Mouse (Mus musculus) kidney, embryonic 15.5 days (tissue): ENCODE results near the gene Slc39a11. TPM values are rescaled to one million over a fixed set of nuclear protein-coding genes. Genes with fewer than 3 reads are reported as not detected.

Experiments used
- ATAC-seq: fragments of 200-750 bp; cut with Nextera tagmentation; replicated peaks from 2 replicates; pipeline ENCODE4 v1.8.0; 2017; ENCODE audit warnings: moderate TSS enrichment; ENCODE audit not compliant: low FRiP score
- H3K27ac ChIP-seq: fragments of 300-500 bp; sonication (generic); 2 replicates; pipeline ENCODE4 v1.5.1; 2015; ENCODE audit warnings: mild to moderate bottlenecking, inconsistent platforms
- H3K27me3 ChIP-seq: fragments of 300-500 bp; sonication (generic); 2 replicates; pipeline ENCODE4 v1.6.1; 2015; ENCODE audit warnings: inconsistent platforms
- H3K36me3 ChIP-seq: fragments of 300-500 bp; sonication (generic); 2 replicates; pipeline ENCODE4 v1.6.1; 2015; ENCODE audit warnings: inconsistent platforms
- H3K4me1 ChIP-seq: fragments of 300-500 bp; sonication (generic); 2 replicates; pipeline ENCODE4 v1.6.1; 2015; ENCODE audit warnings: inconsistent platforms
- H3K4me2 ChIP-seq: fragments of 300-500 bp; sonication (generic); 2 replicates; pipeline ENCODE4 v1.6.1; 2015; ENCODE audit warnings: moderate library complexity, mild to moderate bottlenecking, inconsistent platforms
- H3K4me3 ChIP-seq: fragments of 300-500 bp; sonication (generic); replicated peaks from 2 replicates; pipeline ENCODE4 v1.5.1; 2015; ENCODE audit warnings: mild to moderate bottlenecking, inconsistent platforms
- H3K9ac ChIP-seq: fragments of 300-500 bp; sonication (generic); 2 replicates; pipeline ENCODE4 v1.6.1; 2015; ENCODE audit warnings: mild to moderate bottlenecking, inconsistent platforms
- H3K9me3 ChIP-seq: fragments of 300-500 bp; sonication (generic); replicated peaks from 2 replicates; pipeline ENCODE4 v1.6.1; 2016; ENCODE audit warnings: inconsistent platforms
- WGBS: fragments of 180-500 bp; shearing (Covaris S2); methylation state at CpG from one replicate; pipeline ENCODE4 v1.1.7; 2015; ENCODE audit warnings: mixed read lengths; 5-methylcytosine and 5-hydroxymethylcytosine counted together
- polyA plus RNA-seq: library from polyadenylated mRNA; unstranded; fragments of >200 nt; fragmentation: Nextera tagmentation; extraction: Ambion mirVana; gene quantifications from 2 replicates; pipeline ENCODE4 v1.2.1, GENCODE M21; 2015

Gene Slc39a11
- 22.0 and 22.2 TPM in 2 replicates for polyA plus RNA-seq

DNA sequence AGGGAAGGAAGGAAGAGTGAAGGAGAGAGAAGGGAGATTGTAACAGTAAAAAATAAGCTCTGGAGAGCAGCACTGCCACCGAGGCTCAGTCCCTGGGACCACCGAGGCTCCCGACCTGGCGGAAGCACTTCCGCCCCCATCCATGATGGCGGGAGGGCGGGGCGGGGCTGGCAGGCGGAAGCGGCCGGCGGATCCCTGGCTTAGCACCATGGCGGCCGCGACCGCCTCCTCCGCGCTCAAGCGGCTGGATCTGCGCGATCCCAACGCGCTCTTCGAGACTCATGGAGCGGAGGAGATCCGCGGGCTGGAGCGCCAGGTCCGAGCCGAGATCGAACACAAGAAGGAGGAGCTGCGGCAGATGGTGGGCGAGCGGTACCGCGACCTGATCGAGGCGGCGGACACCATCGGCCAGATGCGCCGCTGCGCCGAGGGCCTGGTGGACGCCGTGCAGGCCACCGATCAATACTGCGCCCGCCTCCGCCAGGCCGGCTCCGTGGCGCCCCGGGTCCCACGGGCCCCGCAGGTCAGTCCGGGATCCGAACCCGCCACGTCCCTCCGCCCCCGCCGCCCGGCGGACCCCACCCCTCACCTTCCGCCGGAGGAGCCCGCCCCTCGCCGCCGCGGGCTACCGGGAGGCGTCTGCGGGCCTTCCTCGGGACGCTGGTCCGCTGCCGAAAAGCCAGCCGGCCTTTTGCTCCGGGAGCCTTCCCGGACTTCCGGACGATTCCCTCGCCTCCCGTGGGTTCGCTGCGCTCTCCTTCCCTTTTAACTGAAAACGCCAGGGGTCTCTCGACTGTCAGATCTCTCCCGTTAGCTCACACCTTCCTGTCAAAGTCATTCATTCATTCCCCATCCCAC is at the start of gene Slc39a11:
Gene Slc39a11 (minus strand): TSS at position 727 of the 858 bp plus-strand sequence.
- H3K27me3 ChIP-seq, result no peaks in the 10 kb centered on the region
- ATAC-seq, result peak; percentile 62
- WGBS, result under 1% methylated on average over 90 of the region's 91 CpGs
- peaks cover 52% of the 10 kb centered on the region for H3K4me1 ChIP-seq
- peak within 1 kb of the TSS; percentile 98 for H3K4me3 ChIP-seq
- H3K9me3 ChIP-seq, result no peaks in the 10 kb centered on the region
- H3K4me2 ChIP-seq, result peak within 1 kb of the TSS; percentile 69
- peak within 1 kb of the TSS; percentile 91 for H3K9ac ChIP-seq
- peak within 1 kb of the TSS; percentile 89 for H3K27ac ChIP-seq
- H3K36me3 ChIP-seq, result peaks cover 29% of the 10 kb centered on the region

DNA sequence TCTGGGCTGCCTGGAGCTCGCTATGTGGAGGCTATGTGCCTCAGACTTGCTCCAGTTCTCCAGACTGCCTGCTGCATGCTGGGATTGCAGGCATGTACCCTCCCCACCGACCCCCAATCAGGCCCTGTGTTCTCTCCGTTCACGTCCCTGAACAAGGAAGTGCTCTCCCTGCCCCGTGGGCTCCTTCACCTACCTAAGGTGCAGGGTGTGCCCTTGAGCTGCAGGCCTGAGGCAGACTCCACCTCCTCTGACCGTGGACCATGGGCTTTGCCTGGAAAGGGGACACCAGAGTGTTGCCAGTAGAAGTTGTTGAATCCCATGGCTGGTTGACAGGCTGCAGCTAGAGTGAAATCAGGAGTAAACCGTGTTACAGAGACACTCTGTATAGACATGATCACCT is 49.8 kb upstream of the Slc39a11 start:
- Histone ChIP-seq H3K27ac (no peak overlapping the region), H3K36me3 (peaks cover 25% of the 10 kb centered on the region), H3K4me2 (no peak overlapping the region), H3K4me3 (no peak overlapping the region), H3K27me3 (no peaks in the 10 kb centered on the region), H3K9me3 (no peaks in the 10 kb centered on the region), H3K9ac (no peak overlapping the region), H3K4me1 (peaks cover 16% of the 10 kb centered on the region)
- ATAC-seq, result no peak
- WGBS, result 81% methylated on average over 7 of the region's 7 CpGs

DNA sequence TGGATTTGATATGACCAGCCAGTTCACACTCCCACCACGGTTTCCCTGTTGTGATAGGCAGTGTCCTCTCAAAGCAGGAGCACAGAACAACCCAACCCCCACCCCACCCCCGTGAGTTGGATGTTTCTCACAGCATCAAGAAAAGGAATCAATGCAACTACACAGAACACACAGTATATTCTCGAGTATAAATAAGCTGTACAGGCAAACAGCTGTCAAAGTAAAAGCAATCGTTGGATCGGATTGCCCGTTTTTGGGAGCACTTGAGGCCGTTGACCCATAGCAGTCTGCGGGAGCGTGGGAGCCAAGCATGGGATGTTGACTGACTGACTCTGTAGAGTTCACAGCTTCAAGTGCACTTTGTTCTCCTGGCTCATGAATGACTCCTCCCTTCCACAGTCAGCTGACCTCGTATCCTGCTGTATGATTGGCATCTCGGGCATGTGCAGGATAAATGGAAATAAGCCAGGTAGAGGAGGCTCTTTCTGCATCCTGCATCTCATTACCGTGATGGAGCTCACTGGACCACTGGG is 48.2 kb upstream of the Slc39a11 start:
- peak; percentile 76 for ATAC-seq
- Histone ChIP-seq H3K36me3 (peaks cover 40% of the 10 kb centered on the region), H3K27me3 (no peaks in the 10 kb centered on the region), H3K4me1 (peaks cover 11% of the 10 kb centered on the region), H3K4me3 (no peak overlapping the region), H3K4me2 (no peak overlapping the region), H3K9ac (no peak overlapping the region), H3K9me3 (no peaks in the 10 kb centered on the region), H3K27ac (no peak overlapping the region)
- WGBS, result 48% methylated on average over 12 of the region's 12 CpGs

DNA sequence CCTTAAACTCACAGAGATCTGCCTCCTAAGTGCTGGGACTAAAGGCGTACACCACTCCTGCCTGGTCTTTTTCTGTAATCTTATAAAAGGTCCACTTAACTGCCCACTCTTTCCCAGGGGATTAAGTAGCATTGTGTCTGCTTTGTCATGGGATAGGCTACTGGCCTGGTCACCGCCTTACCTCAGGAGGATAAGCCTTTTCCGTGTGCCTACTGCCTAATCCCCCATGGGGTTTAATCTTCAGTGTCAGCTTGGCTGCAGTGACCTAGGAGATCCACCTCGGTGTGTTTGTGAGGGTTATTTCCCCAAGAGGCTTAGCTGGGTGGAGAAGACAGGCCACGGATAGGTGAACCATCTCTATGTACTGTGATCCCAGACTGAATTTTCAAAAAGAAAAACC is 47.7 kb upstream of the Slc39a11 start:
- 76% methylated on average over 5 of the region's 5 CpGs for WGBS

DNA sequence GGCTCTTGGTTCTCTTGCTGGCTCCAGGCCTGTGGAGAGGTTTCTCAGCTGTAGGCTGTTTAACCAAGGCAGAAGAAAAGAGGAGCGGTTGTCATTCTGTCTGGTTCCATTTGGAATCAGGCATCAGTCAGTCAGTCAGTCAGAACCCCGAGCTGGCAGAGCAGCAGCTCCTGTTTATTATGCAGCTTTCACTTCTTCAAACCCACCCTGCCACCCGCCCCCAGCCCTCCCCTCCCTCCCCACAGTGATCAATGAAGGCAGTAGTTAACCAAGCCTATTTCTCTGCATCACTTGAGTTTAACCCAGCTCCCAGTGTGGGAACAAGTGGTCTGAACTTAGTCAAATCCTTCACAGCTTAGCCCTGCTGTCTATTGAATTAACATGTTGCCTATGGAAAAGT is 42.0 kb upstream of the Slc39a11 start:
- Histone ChIP-seq H3K4me3 (no peak overlapping the region), H3K9ac (no peak overlapping the region), H3K9me3 (no peaks in the 10 kb centered on the region), H3K27ac (no peak overlapping the region), H3K27me3 (no peaks in the 10 kb centered on the region), H3K4me2 (no peak overlapping the region), H3K4me1 (peaks cover 6% of the 10 kb centered on the region), H3K36me3 (peaks cover 96% of the 10 kb centered on the region)
- ATAC-seq, result no peak
- 70% methylated on average over 3 of the region's 3 CpGs for WGBS

More for the DNA sequence above, 47.7 kb upstream of the Slc39a11 start:
- no peak overlapping the region for H3K4me3 ChIP-seq
- H3K4me1 ChIP-seq, result peaks cover 11% of the 10 kb centered on the region
- no peak overlapping the region for H3K9ac ChIP-seq
- no peak overlapping the region for H3K4me2 ChIP-seq
- no peak for ATAC-seq
- no peaks in the 10 kb centered on the region for H3K27me3 ChIP-seq
- H3K36me3 ChIP-seq, result peaks cover 46% of the 10 kb centered on the region
- H3K27ac ChIP-seq, result no peak overlapping the region
- no peaks in the 10 kb centered on the region for H3K9me3 ChIP-seq

DNA sequence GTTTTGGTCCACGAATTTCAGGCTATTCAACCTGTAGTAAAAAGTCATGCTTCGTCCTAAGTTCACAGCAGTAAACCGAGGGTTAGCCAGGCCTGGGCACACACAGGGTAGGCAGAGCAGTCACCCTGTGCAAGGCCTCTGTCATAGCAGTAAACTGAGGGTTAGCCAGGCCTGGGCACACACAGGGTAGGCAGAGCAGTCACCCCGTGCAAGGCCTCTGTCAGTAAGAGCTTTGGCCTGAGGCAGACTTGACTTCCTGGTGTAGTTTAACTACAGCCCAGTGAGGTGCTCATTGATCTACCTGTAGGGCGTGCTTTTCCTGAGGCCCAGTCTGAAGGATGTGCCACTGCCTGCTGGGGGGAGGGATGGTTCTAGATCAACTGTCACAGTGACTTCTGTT is 41.4 kb upstream of the Slc39a11 start:
- Histone ChIP-seq H3K9me3 (no peaks in the 10 kb centered on the region), H3K36me3 (peaks cover 95% of the 10 kb centered on the region), H3K27me3 (no peaks in the 10 kb centered on the region), H3K9ac (no peak overlapping the region), H3K4me2 (no peak overlapping the region), H3K4me1 (peaks cover 11% of the 10 kb centered on the region), H3K4me3 (no peak overlapping the region), H3K27ac (no peak overlapping the region)
- no peak for ATAC-seq
- 87% methylated on average over 5 of the region's 5 CpGs for WGBS

DNA sequence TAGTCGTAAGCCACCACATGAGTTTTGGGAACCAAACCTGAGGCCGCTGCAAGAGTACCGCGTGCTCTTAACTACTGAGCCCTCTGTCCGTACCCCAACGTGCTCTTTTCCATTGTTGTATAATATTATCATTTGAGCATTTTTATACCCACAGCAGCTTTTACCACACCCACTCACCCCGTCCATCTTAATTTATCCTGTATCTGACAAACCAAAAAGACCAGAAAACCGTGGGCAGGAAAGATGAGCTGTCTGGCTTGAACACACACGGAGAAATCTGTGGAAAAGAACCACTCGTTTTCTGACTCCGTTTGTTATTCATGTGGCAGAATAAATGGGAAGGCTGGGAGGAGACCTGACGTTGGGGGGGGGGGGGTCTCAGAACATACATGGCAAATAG is 40.6 kb upstream of the Slc39a11 start:
- no peak overlapping the region for H3K4me2 ChIP-seq
- no peak for ATAC-seq
- peaks cover 87% of the 10 kb centered on the region for H3K36me3 ChIP-seq

DNA sequence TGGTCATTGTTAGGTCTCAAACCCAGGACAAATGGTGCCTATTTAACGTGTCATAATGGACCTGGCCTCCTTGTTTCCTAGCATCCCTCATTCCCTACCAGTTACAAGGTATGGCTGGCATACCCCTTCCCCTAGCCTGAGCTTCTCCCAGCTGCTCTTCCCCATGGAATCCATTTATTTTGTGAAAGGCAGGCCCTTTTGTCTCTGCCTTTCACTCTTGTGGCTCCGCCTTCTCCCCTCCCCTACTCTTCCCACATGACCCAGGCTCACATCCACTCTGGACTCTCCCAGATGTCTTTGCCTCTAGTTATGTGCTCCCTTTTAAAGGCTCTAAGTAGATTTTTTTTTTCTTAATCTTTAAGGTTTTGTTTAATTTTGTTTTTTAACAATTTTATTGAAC is 37.2 kb upstream of the Slc39a11 start:
- Histone ChIP-seq H3K4me3 (no peak overlapping the region), H3K9me3 (no peaks in the 10 kb centered on the region), H3K4me1 (peaks cover 33% of the 10 kb centered on the region), H3K9ac (no peak overlapping the region), H3K4me2 (0 out of 2 replicates have a peak overlapping the region, but pooled peaks have one; percentile 3), H3K27me3 (no peaks in the 10 kb centered on the region), H3K36me3 (peaks cover 52% of the 10 kb centered on the region), H3K27ac (peak overlapping the region; percentile 41; the same call in 1 of the 2 replicates)
- ATAC-seq, result no peak
- 68% methylated on average over 2 of the region's 2 CpGs for WGBS

More for the DNA sequence above, 40.6 kb upstream of the Slc39a11 start:
- Histone ChIP-seq H3K4me3 (no peak overlapping the region), H3K27ac (no peak overlapping the region), H3K4me1 (peaks cover 17% of the 10 kb centered on the region), H3K9ac (no peak overlapping the region), H3K27me3 (no peaks in the 10 kb centered on the region), H3K9me3 (no peaks in the 10 kb centered on the region)
- WGBS, result 88% methylated on average over 12 of the region's 12 CpGs

DNA sequence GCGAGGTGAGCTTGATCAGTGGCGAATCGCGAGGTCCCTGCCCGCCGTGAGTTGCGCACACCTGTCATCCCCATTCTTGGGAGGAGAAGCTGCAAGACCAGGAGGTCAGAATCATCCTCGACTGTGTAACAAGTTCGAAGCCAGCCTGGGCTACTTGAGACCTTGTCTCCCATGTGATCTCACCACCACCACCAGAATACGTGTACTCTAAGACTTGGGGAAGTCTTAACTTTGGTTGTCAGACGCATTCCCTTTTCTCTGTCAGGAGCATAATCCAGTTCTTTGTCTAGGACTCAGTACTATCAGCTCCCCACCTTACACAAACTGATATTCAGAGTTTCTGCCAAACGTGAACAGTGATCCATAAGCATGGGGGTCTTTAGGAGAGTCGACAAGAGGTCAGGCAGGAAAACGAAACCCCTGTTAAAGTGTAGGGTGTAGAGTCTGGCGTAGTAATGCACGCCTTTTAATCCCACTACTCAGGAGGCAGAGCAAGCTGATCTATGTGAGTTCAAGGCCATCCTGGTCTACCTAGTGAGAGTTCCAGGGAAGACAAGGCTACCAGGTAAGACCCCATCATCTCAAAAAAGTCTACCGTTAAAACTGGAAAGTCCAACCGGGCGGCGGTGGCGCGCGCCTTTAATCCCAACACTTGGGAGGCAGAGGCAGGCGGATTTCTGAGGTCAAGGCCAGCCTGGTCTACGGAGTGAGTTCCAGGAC is 35.0 kb upstream of the Slc39a11 start:
- peaks cover 31% of the 10 kb centered on the region for H3K36me3 ChIP-seq
- WGBS, result 42% methylated on average over 25 of the region's 25 CpGs
- H3K27ac ChIP-seq, result peak overlapping the region; percentile 98
- no peaks in the 10 kb centered on the region for H3K27me3 ChIP-seq
- H3K4me2 ChIP-seq, result peak overlapping the region; percentile 84
- peak overlapping the region; percentile 94 for H3K9ac ChIP-seq
- H3K4me3 ChIP-seq, result peak overlapping the region; percentile 96
- H3K4me1 ChIP-seq, result peaks cover 40% of the 10 kb centered on the region
- no peaks in the 10 kb centered on the region for H3K9me3 ChIP-seq
- ATAC-seq, result no peak

DNA sequence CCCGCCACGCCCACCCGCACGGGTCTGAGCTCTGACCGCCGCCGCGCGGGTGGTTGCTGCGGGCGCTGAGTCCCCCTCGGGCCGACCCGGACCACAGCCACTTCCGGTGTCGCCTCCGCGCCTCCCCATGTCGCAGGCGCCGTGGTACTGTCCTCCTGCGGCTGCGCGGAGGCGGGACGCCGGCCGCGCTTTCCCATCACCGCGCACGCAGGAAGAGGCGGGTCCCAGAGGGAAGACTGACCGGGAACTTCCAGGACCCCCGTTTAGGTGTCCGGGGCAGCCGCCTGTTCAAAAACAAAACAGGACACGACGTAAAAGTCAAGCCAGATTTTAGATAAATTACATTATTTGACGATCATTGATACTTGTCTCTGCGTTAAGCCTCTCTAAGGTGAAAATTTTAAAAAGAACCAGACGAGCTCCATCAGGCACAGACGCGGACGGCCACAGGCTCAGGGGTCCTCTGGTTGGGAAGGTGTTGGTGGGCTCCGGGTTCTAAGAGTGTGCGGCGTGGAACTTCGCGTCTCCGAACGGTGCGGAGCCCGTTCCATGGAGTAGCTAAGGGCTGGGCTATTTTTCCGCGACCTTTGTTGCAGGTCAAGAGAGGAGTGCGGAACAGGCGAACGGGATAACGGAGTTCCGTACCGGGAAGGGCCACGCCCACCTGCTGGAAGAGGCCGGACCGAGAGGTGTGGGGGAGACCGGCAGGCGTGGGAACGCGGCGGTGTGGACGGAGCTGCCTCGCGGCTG is 34.3 kb upstream of the Slc39a11 start, which contains the start of the genes Fam104a and D11Wsu47e:
Gene Fam104a (minus strand): TSS at position 199 of the 750 bp plus-strand sequence.
Gene D11Wsu47e (plus strand): TSS at position 456 of the 750 bp plus-strand sequence.
- WGBS, result under 1% methylated on average over 73 of the region's 73 CpGs
- peak within 1 kb of the TSS; percentile 98 for H3K27ac ChIP-seq
- peak within 1 kb of the TSS; percentile 96 for H3K4me3 ChIP-seq
- no peaks in the 10 kb centered on the region for H3K27me3 ChIP-seq
- H3K9ac ChIP-seq, result peak within 1 kb of the TSS; percentile 94
- peak within 1 kb of the TSS; percentile 84 for H3K4me2 ChIP-seq
- H3K9me3 ChIP-seq, result no peaks in the 10 kb centered on the region
- H3K36me3 ChIP-seq, result peaks cover 23% of the 10 kb centered on the region
- ATAC-seq, result peak; percentile 96
- peaks cover 41% of the 10 kb centered on the region for H3K4me1 ChIP-seq

DNA sequence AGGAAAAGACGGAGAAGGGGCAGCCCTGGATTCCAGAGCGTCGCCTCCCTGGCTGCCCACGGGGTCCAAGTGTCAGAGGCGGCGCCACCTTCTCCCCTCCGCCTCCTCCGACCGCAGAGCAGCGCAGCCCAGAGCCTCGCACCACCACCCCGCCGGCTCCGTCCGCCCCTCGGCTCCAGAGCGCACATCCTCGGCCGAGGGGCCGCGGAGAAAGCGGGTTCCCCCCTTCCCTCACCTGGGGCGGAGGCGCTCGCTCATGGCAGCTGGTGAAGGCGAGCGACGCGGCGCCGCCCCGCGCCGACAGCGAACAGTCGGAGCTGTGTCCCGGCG is 33.7 kb upstream of the Slc39a11 start:
- peak; percentile 56; the same call in 1 of the 2 replicates for ATAC-seq
- peak overlapping the region; percentile 84 for H3K4me2 ChIP-seq
- peak overlapping the region; percentile 94 for H3K9ac ChIP-seq
- no peaks in the 10 kb centered on the region for H3K27me3 ChIP-seq
- 0% methylated on average over 34 of the region's 38 CpGs for WGBS
- H3K9me3 ChIP-seq, result no peaks in the 10 kb centered on the region
- H3K4me3 ChIP-seq, result peak overlapping the region; percentile 96
- H3K4me1 ChIP-seq, result peaks cover 42% of the 10 kb centered on the region
- H3K36me3 ChIP-seq, result peaks cover 18% of the 10 kb centered on the region
- H3K27ac ChIP-seq, result peak overlapping the region; percentile 98
